5 mouse cellular contexts compared by ENCODE assay signal in genomic region chr10:21149945-21150344, GRCm38 (mm10). TPM values are rescaled to one million over a fixed set of nuclear protein-coding genes. Genes with fewer than 3 reads are reported as not detected.
DNase-seq lines count a peak whose midpoint lies in the region; TF ChIP-seq lines count a peak whose summit lies in the region.
"Not testable (repeated sequence)": the region's sequence is repeated elsewhere in the genome, so short reads cannot be mapped to it uniquely, and the experiment has no call there.
"Had no signal": no experiment of that assay in that cellular context is flagged by ENCODE, and none has a peak within 500 bp of the region (broad histone marks: within the 10 kb centered on the region; RNA-seq: fewer than 3 reads in every experiment).

No protein-coding gene starts in this region.

- TF ChIP-seq CTCF in CH12.LX (conservative IDR thresholded peaks at IDR 0.05 in 1 of 2, IDR thresholded peaks at IDR 0.05 in 1 of 2; ENCODE audit: low read depth in 2 of 2, low read length in 2 of 2); MEL (IDR thresholded peaks at IDR 0.05 in 2 of 3, conservative IDR thresholded peaks at IDR 0.05 in 1 of 3; ENCODE audit: control insufficient read depth in 1 of 3, insufficient read depth in 1 of 3, low read depth in 2 of 3, low read length in 3 of 3, poor library complexity in 1 of 3, severe bottlenecking in 1 of 3): not testable (repeated sequence)

- DNase-seq in CH12.LX (ENCODE audit: extremely low read depth); MEL (ENCODE audit: low read depth, low spot score): not testable (repeated sequence)
- DNase-seq in heart, adult 11 months, result peak; percentile 55

- H3K79me2 ChIP-seq in CH12.LX (replicated peaks; ENCODE audit: control insufficient read depth, extremely low read depth, insufficient read depth, poor library complexity, severe bottlenecking), result not testable (repeated sequence)
- peaks cover 20% of the 10 kb centered on the region for H3K79me2 ChIP-seq in MEL (ENCODE audit: control insufficient read depth, insufficient read depth, low read length, poor library complexity)

- not testable (repeated sequence) for TF ChIP-seq EP300 in CH12.LX (IDR thresholded peaks at IDR 0.05; ENCODE audit: low read length); MEL (IDR thresholded peaks at IDR 0.05; ENCODE audit: low read depth in 1 of 2, low read length in 2 of 2)

- not testable (repeated sequence) for H3K9ac ChIP-seq in CH12.LX (ENCODE audit: insufficient read depth, low read depth); MEL (ENCODE audit: control insufficient read depth, low read depth, low read length, poor library complexity, severe bottlenecking)

- not testable (repeated sequence) for H3K27me3 ChIP-seq in CH12.LX (replicated peaks); MEL (ENCODE audit: control insufficient read depth in 1 of 2, insufficient read depth in 2 of 2, low read length in 2 of 2)

- in situ Hi-C loops in CH12.LX (cut with MboI; ENCODE audit: low pct_ligation_motif_present, low pct_unique_long_range_greater_than_20kb, low sequenced_read_pairs), result loop anchor here (5.0 to 10.0 kb wide), 2 partner anchors 38 to 55 kb away; no protein-coding TSS in a partner anchor

- not testable (repeated sequence) for TF ChIP-seq RAD21 in CH12.LX (IDR thresholded peaks at IDR 0.05; ENCODE audit: low read depth, low read length); MEL (IDR thresholded peaks at IDR 0.05; ENCODE audit: low read depth, low read length)

- peaks cover 15 to 83% of the 10 kb centered on the region in 2 experiments for H3K4me1 ChIP-seq in CH12.LX (ENCODE audit: control insufficient read depth in 1 of 2, insufficient read depth in 2 of 2)
- peaks cover 22 to 26% of the 10 kb centered on the region in 2 experiments for H3K4me1 ChIP-seq in MEL (ENCODE audit: control insufficient read depth in 1 of 2, insufficient read depth in 2 of 2, low read length in 2 of 2)

- H3K4me3 ChIP-seq in CH12.LX (replicated peaks in 1 of 3; ENCODE audit: low read depth in 2 of 3, low read length in 2 of 3, poor library complexity in 1 of 3); MEL (ENCODE audit: control insufficient read depth in 1 of 2, insufficient read depth in 1 of 2, low read depth in 2 of 2, low read length in 2 of 2): not testable (repeated sequence)

- not testable (repeated sequence) for H3K9me3 ChIP-seq in CH12.LX (replicated peaks; ENCODE audit: low read length); MEL (replicated peaks; ENCODE audit: insufficient read depth, low read length)

- H3K4me2 ChIP-seq in CH12.LX (ENCODE audit: insufficient read depth, low read depth, poor library complexity, severe bottlenecking), result not testable (repeated sequence)

- H3K36me3 ChIP-seq in CH12.LX (replicated peaks in 1 of 2; ENCODE audit: control insufficient read depth in 1 of 2, insufficient read depth in 1 of 2, low read length in 1 of 2) (peaks cover 46 to 78% of the 10 kb centered on the region in 2 experiments), MEL (ENCODE audit: control insufficient read depth in 1 of 2, insufficient read depth in 2 of 2, low read length in 2 of 2) (peaks cover 52 to 68% of the 10 kb centered on the region in 2 experiments)

- TF ChIP-seq POLR2A in CH12.LX (IDR thresholded peaks at IDR 0.05; ENCODE audit: low read depth, low read length), result not testable (repeated sequence)
- 0 out of 4 replicates have a peak, but pooled peaks of 1 of the 2 experiments have one; percentile 34 for TF ChIP-seq POLR2A in MEL (IDR thresholded peaks at IDR 0.05; ENCODE audit: control insufficient read depth in 1 of 2, insufficient read depth in 1 of 2, low read depth in 1 of 2, low read length in 2 of 2, poor library complexity in 1 of 2)

- not testable (repeated sequence) for H3K27ac ChIP-seq in CH12.LX (ENCODE audit: insufficient read depth, low read depth); MEL (ENCODE audit: control insufficient read depth, low read depth, low read length)

- dilution Hi-C loops in CH12.LX (cut with MboI; ENCODE audit: extremely low pct_ligation_motif_present, extremely low pct_unique_long_range_greater_than_20kb, low sequenced_read_pairs), result not testable (repeated sequence)

TF ChIP-seq in CH12.LX, 34 proteins besides CTCF, POLR2A, EP300 and RAD21:
- peak; percentile 65 for TF ChIP-seq ZKSCAN1 (IDR thresholded peaks at IDR 0.05; ENCODE audit: borderline replicate concordance, low read depth, low read length)
TF ChIP-seq in CH12.LX: peak in this region for 1; not testable (repeated sequence) for 33.

TF ChIP-seq in MEL, 35 proteins besides CTCF, POLR2A, EP300 and RAD21:
- peak; percentile 90 for TF ChIP-seq ZKSCAN1 (IDR thresholded peaks at IDR 0.05; ENCODE audit: low read depth, low read length)
TF ChIP-seq in MEL: peak in this region for 1; not testable (repeated sequence) for 34.

RNA-seq across cellular contexts. Expression of gene Myb, which starts 10.8 kb away (rescaled TPM):
- total RNA-seq in CH12.LX (2012; rRNA removed) (11.1 and 16.5 TPM in 2 replicates), CH12.LX (2014; rRNA removed) (19.1 and 21.1 TPM in 2 replicates), MEL (2012; rRNA removed) (125 and 133 TPM in 2 replicates)
- polyA plus RNA-seq in CH12.LX (2012; ENCODE audit: insufficient read length, low read depth) (18.5 and 24.0 TPM in 2 replicates), MEL (2012; ENCODE audit: insufficient read depth in 1 of 2, insufficient read length in 2 of 2, low read depth in 1 of 2, low replicate concordance in 2 of 2, missing spikeins in 1 of 2) (100 to 1,000 TPM; 155 to 245 TPM)
- total RNA-seq: adrenal gland, adult 18-20 months; adrenal gland, adult 8-10 months had no signal
